Mouse (Mus musculus): ENCODE measurements around the gene Pik3ip1.

Gene Pik3ip1

GRCm38 (mm10) chr11:3302792-3303191, 27.4 kb upstream of the Pik3ip1 start:
- DNase-seq (ENCODE audit: low spot score) = no peak

- DNase-seq (ENCODE audit: low spot score) = no peak
Observed at GRCm38 (mm10) chr11:3305821-3306220, 24.4 kb upstream of the Pik3ip1 start.

- DNase-seq (ENCODE audit: low spot score) = no peak
Observed at GRCm38 (mm10) chr11:3307875-3308274, 22.3 kb upstream of the Pik3ip1 start.

- DNase-seq (ENCODE audit: low spot score) = no peak
Observed at GRCm38 (mm10) chr11:3309884-3310283, 20.3 kb upstream of the Pik3ip1 start.

GRCm38 (mm10) chr11:3310789-3311585, 19.2 kb upstream of the Pik3ip1 start:
- no peak for DNase-seq (ENCODE audit: low spot score)

GRCm38 (mm10) chr11:3311586-3312347, 18.4 kb upstream of the Pik3ip1 start:
- DNase-seq (ENCODE audit: low spot score) = no peak

GRCm38 (mm10) chr11:3313294-3313693, 16.9 kb upstream of the Pik3ip1 start:
- no peak for DNase-seq (ENCODE audit: low spot score)

GRCm38 (mm10) chr11:3314148-3314547, 16.1 kb upstream of the Pik3ip1 start:
- peak; percentile 73 for DNase-seq (ENCODE audit: low spot score)

GRCm38 (mm10) chr11:3318286-3318685, 11.9 kb upstream of the Pik3ip1 start:
- peak; percentile 56 for DNase-seq (ENCODE audit: low spot score)

- no peak for DNase-seq (ENCODE audit: low spot score)
Observed at GRCm38 (mm10) chr11:3328271-3328670, 1.9 kb upstream of the Pik3ip1 start.

- DNase-seq (ENCODE audit: low spot score) = no peak
Observed at GRCm38 (mm10) chr11:3328806-3329775, 1.1 kb upstream of the Pik3ip1 start.

GRCm38 (mm10) chr11:3330566-3330965, 365 bp downstream of the Pik3ip1 start:
- DNase-seq (ENCODE audit: low spot score) = peak; percentile 98

- peak; percentile 56 for DNase-seq (ENCODE audit: low spot score)
Observed at GRCm38 (mm10) chr11:3330991-3331750, 970 bp downstream of the Pik3ip1 start.

GRCm38 (mm10) chr11:3331756-3332642, 1.8 kb downstream of the Pik3ip1 start:
- peak; percentile 87 for DNase-seq (ENCODE audit: low spot score)

- no peak for DNase-seq (ENCODE audit: low spot score)
Observed at GRCm38 (mm10) chr11:3333111-3333695, 3.0 kb downstream of the Pik3ip1 start.

GRCm38 (mm10) chr11:3334141-3334710, 4.0 kb downstream of the Pik3ip1 start:
- peak; percentile 77 for DNase-seq (ENCODE audit: low spot score)

- DNase-seq (ENCODE audit: low spot score) = no peak
Observed at GRCm38 (mm10) chr11:3334711-3335316, 4.6 kb downstream of the Pik3ip1 start.

- DNase-seq (ENCODE audit: low spot score) = peak; percentile 52
Observed at GRCm38 (mm10) chr11:3335651-3336216, 5.5 kb downstream of the Pik3ip1 start.

- no peak for DNase-seq (ENCODE audit: low spot score)
Observed at GRCm38 (mm10) chr11:3336602-3337001, 6.4 kb downstream of the Pik3ip1 start.

Measured in adipocyte (in vitro differentiated cells).